Comparison of ENCODE assay signal across 8 mouse cellular contexts in genomic region chr1:34749161-34750040, GRCm38 (mm10).
DNase-seq lines count a peak whose midpoint lies in the region; ATAC-seq lines count a peak whose summit lies in the region.

No protein-coding gene starts in this region.

- peaks cover 21% of the 10 kb centered on the region for H3K4me1 ChIP-seq in heart, embryonic 13.5 days
- H3K4me1 ChIP-seq in forebrain, embryonic 13.5 days, result peaks cover 22% of the 10 kb centered on the region

- H3K27me3 ChIP-seq in heart, embryonic 13.5 days (replicated peaks), result peaks cover 75% of the 10 kb centered on the region
- H3K27me3 ChIP-seq in forebrain, embryonic 13.5 days, result peaks cover 44% of the 10 kb centered on the region

- H3K27ac ChIP-seq in heart, embryonic 13.5 days (replicated peaks), result no peak overlapping the region
- H3K27ac ChIP-seq in forebrain, embryonic 13.5 days, result no peak overlapping the region

- H3K9me3 ChIP-seq in heart, embryonic 13.5 days, result no peaks in the 10 kb centered on the region
- H3K9me3 ChIP-seq in forebrain, embryonic 13.5 days (replicated peaks), result no peaks in the 10 kb centered on the region

- peak overlapping the region; percentile 75 for H3K4me3 ChIP-seq in heart, embryonic 13.5 days
- peak overlapping the region; percentile 70 for H3K4me3 ChIP-seq in forebrain, embryonic 13.5 days

- H3K4me2 ChIP-seq in heart, embryonic 13.5 days, result peak overlapping the region; percentile 99
- H3K4me2 ChIP-seq in forebrain, embryonic 13.5 days, result peak overlapping the region; percentile 98

- WGBS in heart, embryonic 13.5 days, result 12% methylated on average over 14 of the region's 14 CpGs
- 10% methylated on average over 14 of the region's 14 CpGs for WGBS in forebrain, embryonic 13.5 days

- H3K36me3 ChIP-seq in heart, embryonic 13.5 days, result no peaks in the 10 kb centered on the region
- no peaks in the 10 kb centered on the region for H3K36me3 ChIP-seq in forebrain, embryonic 13.5 days (ENCODE audit: poor library complexity, severe bottlenecking)

- no peak for DNase-seq in heart, adult 8-10 months (ENCODE audit: low spot score)
- DNase-seq in R1 (ENCODE audit: low read depth, low spot score), result peak; percentile 46
- no peak for DNase-seq in thymus, postnatal 14 days
- DNase-seq in adipocyte (ENCODE audit: low spot score), result no peak

- ATAC-seq in heart, embryonic 13.5 days (ENCODE audit: extremely low read depth, insufficient number of reproducible peaks, low FRiP score, low TSS enrichment), result no peak
- peak; percentile 54; the same call in 1 of the 2 replicates for ATAC-seq in forebrain, embryonic 13.5 days
- ATAC-seq in megakaryocyte progenitor cell, adult 5-6 weeks (replicated peaks; ENCODE audit: poor library complexity), result 0 out of 2 replicates have a peak, but pooled peaks have one; percentile 29
- no peak for ATAC-seq in CD4-positive, CD25-positive, alpha-beta regulatory T cell, adult 4 months

- H3K9ac ChIP-seq in heart, embryonic 13.5 days, result peak overlapping the region; percentile 80
- H3K9ac ChIP-seq in forebrain, embryonic 13.5 days, result no peak overlapping the region

Comparison
In these comparisons a context has a peak if more than half of its experiments do, and no peak if none do; other contexts are left out.
1. ATAC-seq: peak in forebrain, embryonic 13.5 days (single experiment) and megakaryocyte progenitor cell, adult 5-6 weeks (single experiment); none in heart, embryonic 13.5 days (single experiment) and CD4-positive, CD25-positive, alpha-beta regulatory T cell, adult 4 months (single experiment).